Mouse (Mus musculus) right cerebral cortex, adult 18-20 months (tissue): ENCODE data around the gene Hist1h3d.
A peak's percentile ranks its signal among the peaks of the same experiment; 100 is the strongest.

ENCODE experiments used
- DNase-seq: peaks from one replicate; pipeline ENCODE4 v3.0.0; 2022; ENCODE audit warnings: mixed read lengths

Gene Hist1h3d

DNA sequence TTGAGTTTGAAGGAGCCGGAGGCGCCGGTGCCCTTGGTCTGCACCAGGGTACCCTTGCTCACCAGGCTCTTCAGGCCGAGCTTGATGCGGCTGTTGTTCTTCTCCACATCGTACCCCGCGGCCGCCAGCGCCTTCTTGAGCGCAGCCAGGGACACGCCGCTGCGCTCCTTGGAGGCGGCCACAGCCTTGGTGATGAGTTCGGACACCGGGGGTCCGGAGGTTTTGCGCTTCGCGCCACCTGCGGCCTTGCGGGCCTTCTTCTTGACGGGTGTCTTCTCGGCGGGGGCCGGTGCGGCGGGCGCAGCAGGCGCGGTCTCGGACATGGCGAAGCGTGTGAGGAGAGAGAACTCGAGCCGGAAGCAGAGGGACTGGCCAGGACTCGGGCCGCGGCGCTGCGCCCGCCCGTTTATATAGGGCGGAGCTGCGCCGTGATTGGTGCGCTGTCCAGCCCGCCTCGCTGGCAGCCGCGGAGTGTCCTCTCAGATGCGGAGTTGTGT is 46.7 kb downstream of the Hist1h3d start, which contains the start of gene Hist1h1e:
Gene Hist1h1e (minus strand): TSS at position 384 of the 497 bp plus-strand sequence.
- peak; percentile 89 for DNase-seq

DNA sequence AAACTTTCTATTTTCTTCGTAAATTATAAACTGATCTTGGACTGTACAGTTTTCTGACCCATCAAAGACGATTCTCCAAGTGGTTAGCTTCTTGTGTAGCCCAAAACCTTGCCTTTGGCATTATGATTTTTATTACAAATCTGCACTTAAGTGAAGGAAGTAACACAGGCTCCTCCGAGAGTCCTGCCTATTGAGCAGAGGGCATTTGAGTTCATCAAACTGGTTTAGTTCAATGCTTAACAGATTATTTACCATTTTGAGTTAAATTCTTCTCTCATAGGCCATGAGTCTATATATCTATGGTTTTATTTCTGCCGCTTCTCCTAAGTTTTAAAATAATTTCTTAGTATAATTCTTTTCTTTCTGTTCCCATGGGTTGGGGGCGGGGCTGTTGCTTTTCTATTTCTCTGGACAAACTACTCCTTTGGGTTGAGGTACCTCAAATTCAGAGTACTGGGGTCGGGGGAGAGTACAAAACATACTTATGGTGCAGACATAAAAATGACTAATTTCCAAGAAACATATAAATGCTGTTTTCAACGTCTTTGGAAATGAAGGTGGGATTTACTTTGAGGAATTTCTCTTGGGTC is 47.4 kb downstream of the Hist1h3d start:
- DNase-seq, result no peak
